Mouse (Mus musculus) neural tube, embryonic 15.5 days (tissue): ENCODE measurements around the gene Klhl9. TPM values are rescaled to one million over a fixed set of nuclear protein-coding genes. Genes with fewer than 3 reads are reported as not detected.

ENCODE experiments used
- ATAC-seq: fragments of 200-750 bp; cut with Nextera tagmentation; 2 replicates; pipeline ENCODE4 v1.8.0; 2017; ENCODE audit warnings: mild to moderate bottlenecking, moderate TSS enrichment, moderate library complexity; ENCODE audit not compliant: low FRiP score
- H3K27ac ChIP-seq: fragments of 300-500 bp; sonication (generic); replicated peaks from 2 replicates; pipeline ENCODE4 v1.5.1; 2015; ENCODE audit warnings: mild to moderate bottlenecking, inconsistent platforms
- H3K27me3 ChIP-seq: fragments of 300-500 bp; sonication (generic); replicated peaks from 2 replicates; pipeline ENCODE4 v1.6.1; 2015; ENCODE audit warnings: inconsistent platforms
- H3K36me3 ChIP-seq: fragments of 300-500 bp; sonication (generic); 2 replicates; pipeline ENCODE4 v1.6.1; 2015; ENCODE audit warnings: inconsistent platforms
- H3K4me1 ChIP-seq: fragments of 300-500 bp; sonication (generic); 2 replicates; pipeline ENCODE4 v1.6.1; 2015; ENCODE audit warnings: inconsistent platforms
- H3K4me2 ChIP-seq: fragments of 300-500 bp; sonication (generic); 2 replicates; pipeline ENCODE4 v1.6.1; 2015; ENCODE audit warnings: inconsistent platforms, mild to moderate bottlenecking, moderate library complexity
- H3K4me3 ChIP-seq: fragments of 300-500 bp; sonication (generic); replicated peaks from 2 replicates; pipeline ENCODE4 v1.5.1; 2015; ENCODE audit warnings: mild to moderate bottlenecking, inconsistent platforms
- H3K9ac ChIP-seq: fragments of 300-500 bp; sonication (generic); replicated peaks from 2 replicates; pipeline ENCODE4 v1.6.1; 2015; ENCODE audit warnings: mild to moderate bottlenecking, inconsistent platforms
- H3K9me3 ChIP-seq: fragments of 300-500 bp; sonication (generic); replicated peaks from 2 replicates; pipeline ENCODE4 v1.6.1; 2016; ENCODE audit warnings: inconsistent platforms
- WGBS: fragments of 180-500 bp; shearing (Covaris S2); methylation state at CpG from one replicate; pipeline ENCODE4 v1.1.7; 2015; ENCODE audit warnings: mixed read lengths; 5-methylcytosine and 5-hydroxymethylcytosine counted together
- polyA plus RNA-seq: library from polyadenylated mRNA; unstranded; fragments of >200 nt; fragmentation: Nextera tagmentation; extraction: Ambion mirVana; gene quantifications from 2 replicates; pipeline ENCODE4 v1.2.1, GENCODE M21; 2015

Klhl9 gene
- polyA plus RNA-seq, 1 experiment from 2014 or later: 95.7 TPM

DNA sequence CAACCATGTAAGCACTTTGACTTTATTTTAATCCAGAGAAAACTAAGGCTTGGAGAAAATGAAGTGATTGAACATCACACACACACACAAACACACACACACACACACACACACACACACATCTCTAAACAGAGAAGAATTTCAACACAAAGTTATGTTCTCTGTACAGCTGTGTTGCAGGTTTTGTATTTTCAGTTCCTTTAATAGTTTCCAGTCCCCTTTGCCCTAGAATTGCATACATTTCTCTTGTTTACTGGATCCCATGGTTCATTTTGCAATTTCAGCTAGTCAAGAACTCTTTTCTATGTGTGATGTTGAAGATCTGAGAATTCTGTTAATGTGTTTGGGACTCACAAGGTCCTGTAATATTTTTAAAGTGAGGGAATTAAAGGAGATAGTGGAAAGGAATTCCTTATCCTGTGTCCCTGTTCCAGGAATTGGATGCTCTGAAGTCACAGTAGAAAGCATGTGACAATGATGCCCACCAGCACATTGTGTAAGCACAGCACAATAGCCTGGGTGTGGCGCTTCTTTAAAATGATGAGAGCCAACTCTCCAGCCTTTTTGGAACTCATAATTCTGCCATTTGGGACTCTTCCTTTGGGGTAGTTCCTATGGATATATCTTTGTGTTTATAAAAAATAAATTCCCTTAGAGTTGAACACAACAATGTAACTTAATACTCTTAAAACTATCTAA is 15.0 kb downstream of the Klhl9 start:
- Histone ChIP-seq H3K4me1 (no peaks in the 10 kb centered on the region), H3K9ac (no peak overlapping the region), H3K27ac (no peak overlapping the region), H3K9me3 (no peaks in the 10 kb centered on the region), H3K36me3 (no peaks in the 10 kb centered on the region), H3K4me3 (no peak overlapping the region), H3K27me3 (no peaks in the 10 kb centered on the region), H3K4me2 (no peak overlapping the region)
- ATAC-seq: no peak
- 91% methylated on average over 1 of the region's 1 CpGs for WGBS

DNA sequence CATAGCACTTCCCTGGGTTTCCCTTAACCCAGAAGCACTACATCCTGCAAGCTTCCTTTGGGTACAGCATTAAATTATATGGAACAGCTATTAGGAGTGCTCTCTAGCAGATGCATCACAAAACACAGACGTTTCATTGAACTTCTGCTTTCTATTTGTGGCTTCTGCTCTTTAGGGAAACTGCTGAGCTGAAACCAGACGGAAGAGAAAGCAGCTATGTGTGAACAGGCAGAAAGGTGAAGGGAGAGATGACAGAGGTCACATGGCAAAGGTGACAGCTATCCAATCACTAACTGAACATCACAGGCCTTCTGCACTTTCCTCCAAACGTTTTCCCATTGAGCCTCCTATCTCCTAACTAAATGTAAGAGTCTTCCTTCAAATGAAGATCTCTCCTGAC is 16.3 kb downstream of the Klhl9 start:
- H3K4me2 ChIP-seq: no peak overlapping the region
- ATAC-seq: no peak
- H3K9ac ChIP-seq: no peak overlapping the region
- H3K27me3 ChIP-seq: no peaks in the 10 kb centered on the region
- H3K36me3 ChIP-seq: no peaks in the 10 kb centered on the region
- no peaks in the 10 kb centered on the region for H3K4me1 ChIP-seq
- no peak overlapping the region for H3K4me3 ChIP-seq
- WGBS: 49% methylated on average over 3 of the region's 3 CpGs
- H3K9me3 ChIP-seq: no peaks in the 10 kb centered on the region
- no peak overlapping the region for H3K27ac ChIP-seq

DNA sequence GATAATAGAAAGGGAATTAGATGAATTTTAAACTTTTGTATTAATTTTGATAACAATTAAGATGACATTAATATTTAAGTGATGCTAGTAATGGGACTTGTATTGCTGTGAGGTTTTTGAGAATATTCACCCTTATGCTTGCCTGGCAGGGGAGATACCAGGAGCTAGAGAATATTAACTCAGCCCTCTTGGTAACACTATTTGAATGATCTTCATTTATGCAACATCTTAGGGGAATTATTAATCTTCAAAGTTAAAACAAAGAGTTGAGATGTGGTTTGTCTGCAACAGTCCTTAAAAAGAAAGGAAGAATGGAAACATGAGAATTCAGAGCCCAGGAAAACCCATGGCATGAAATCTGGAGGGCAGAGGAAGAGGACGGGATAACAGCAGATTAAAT is 23.0 kb downstream of the Klhl9 start:
- no peaks in the 10 kb centered on the region for H3K4me1 ChIP-seq
- no peak for ATAC-seq
- H3K36me3 ChIP-seq: no peaks in the 10 kb centered on the region
- H3K4me2 ChIP-seq: no peak overlapping the region
- 89% methylated on average over 1 of the region's 1 CpGs for WGBS
- no peak overlapping the region for H3K9ac ChIP-seq
- H3K27me3 ChIP-seq: 0 out of 2 replicates have a peak, but pooled peaks cover 8% of the 10 kb centered on the region
- H3K27ac ChIP-seq: no peak overlapping the region
- H3K4me3 ChIP-seq: no peak overlapping the region
- no peaks in the 10 kb centered on the region for H3K9me3 ChIP-seq

DNA sequence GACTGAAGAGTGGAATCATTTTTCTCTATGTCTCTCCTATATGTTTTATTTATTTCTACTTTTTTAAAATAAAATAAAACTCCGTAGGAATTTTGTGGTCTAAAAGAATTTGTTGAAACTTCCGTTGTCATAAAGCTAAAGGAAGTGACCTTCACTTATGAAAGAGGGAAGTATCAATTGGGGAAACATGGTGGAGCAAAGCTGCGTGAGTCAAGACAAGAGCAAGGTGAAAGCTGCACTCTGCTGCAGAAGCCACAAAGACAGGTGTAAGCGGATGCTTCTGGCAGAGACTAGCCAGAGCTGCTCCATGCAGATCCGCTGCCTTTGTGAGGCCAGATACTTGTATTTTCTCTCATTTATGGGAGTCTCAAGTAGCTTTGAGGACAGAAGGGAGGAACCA is 23.5 kb downstream of the Klhl9 start:
- no peak overlapping the region for H3K4me2 ChIP-seq
- H3K4me1 ChIP-seq: no peaks in the 10 kb centered on the region
- H3K36me3 ChIP-seq: no peaks in the 10 kb centered on the region
- no peak for ATAC-seq
- WGBS: 82% methylated on average over 5 of the region's 5 CpGs
- H3K27me3 ChIP-seq: 0 out of 2 replicates have a peak, but pooled peaks cover 8% of the 10 kb centered on the region
- H3K9me3 ChIP-seq: no peaks in the 10 kb centered on the region
- no peak overlapping the region for H3K27ac ChIP-seq
- H3K4me3 ChIP-seq: no peak overlapping the region
- no peak overlapping the region for H3K9ac ChIP-seq

DNA sequence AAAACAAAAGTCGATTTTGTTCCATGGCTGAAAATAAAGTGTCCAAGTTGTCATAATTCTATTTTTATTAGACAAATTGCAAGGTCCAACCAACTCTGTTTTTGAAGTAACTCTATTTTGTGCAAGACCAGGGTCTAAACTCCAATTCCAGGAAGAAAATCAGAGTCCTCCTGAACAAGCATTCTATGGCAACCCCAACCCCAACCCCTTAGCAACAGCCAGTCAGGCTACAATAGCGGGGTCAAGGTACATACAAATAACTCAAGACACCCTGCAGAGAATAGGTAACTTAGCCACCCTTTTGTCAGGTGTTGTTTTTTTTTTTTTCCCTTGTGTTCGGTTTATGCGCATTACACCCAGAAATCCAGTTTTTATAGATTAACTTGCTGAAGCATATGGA is 24.5 kb downstream of the Klhl9 start:
- WGBS: 81% methylated on average over 4 of the region's 4 CpGs
- Histone ChIP-seq H3K9ac (no peak overlapping the region), H3K4me1 (no peaks in the 10 kb centered on the region), H3K9me3 (no peaks in the 10 kb centered on the region), H3K4me2 (no peak overlapping the region), H3K4me3 (no peak overlapping the region), H3K27me3 (0 out of 2 replicates have a peak, but pooled peaks cover 8% of the 10 kb centered on the region), H3K27ac (no peak overlapping the region), H3K36me3 (no peaks in the 10 kb centered on the region)
- ATAC-seq: no peak

DNA sequence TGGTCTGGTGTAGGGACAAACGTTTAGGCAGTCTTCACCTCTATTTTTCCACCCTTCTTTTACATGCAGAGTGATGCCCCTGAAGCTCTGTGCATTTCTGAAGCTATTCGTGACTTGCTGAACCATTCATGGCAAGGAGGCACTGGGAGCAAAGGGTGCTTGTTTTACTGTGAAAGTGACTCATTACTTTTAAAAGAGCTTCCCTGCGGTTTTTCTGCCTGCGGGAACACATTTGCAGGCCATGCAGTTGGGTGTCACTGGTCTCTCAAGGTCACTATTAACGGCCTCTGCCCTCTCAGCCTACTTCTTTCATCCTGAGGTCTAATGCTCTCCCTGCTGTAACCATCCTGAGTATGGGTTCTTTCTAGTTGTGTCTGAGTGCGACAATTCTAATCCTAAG is 25.2 kb downstream of the Klhl9 start:
- no peaks in the 10 kb centered on the region for H3K9me3 ChIP-seq
- H3K27me3 ChIP-seq: 0 out of 2 replicates have a peak, but pooled peaks cover 8% of the 10 kb centered on the region
- no peak overlapping the region for H3K27ac ChIP-seq
- WGBS: 53% methylated on average over 6 of the region's 6 CpGs
- H3K36me3 ChIP-seq: no peaks in the 10 kb centered on the region
- H3K9ac ChIP-seq: no peak overlapping the region
- no peak overlapping the region for H3K4me2 ChIP-seq
- H3K4me1 ChIP-seq: no peaks in the 10 kb centered on the region
- no peak for ATAC-seq
- H3K4me3 ChIP-seq: no peak overlapping the region

DNA sequence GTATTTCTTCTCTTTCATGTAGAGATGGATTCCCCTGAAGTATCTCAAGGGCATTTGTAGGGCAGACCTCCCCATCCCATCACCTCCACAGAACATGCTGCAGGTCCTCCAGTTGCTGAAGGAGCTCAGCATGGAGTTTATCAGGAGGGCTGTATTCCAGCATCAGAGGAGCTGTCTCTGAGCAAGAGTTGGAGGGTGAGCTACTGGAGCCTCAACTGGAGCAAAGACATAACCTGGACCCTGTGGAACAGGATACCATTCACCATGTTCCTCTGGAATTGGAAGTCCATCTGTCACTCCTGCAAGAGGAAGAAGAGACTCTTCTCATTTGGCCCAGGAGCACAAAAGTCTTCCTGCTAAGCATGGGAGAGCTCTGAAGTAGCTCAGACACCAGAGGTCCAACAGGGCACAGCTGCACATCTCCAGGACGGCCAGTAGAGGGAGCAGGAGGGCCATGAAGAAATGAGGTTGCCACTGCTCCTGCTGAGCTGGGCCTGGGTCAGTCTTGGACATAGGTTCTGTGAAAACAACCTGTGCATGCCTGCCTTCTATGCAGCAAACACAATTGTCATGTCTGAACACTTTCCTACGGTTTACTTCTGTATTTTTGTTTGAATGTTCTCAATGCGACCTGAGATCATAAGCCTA is 25.9 kb downstream of the Klhl9 start:
- Histone ChIP-seq H3K36me3 (no peaks in the 10 kb centered on the region), H3K4me1 (no peaks in the 10 kb centered on the region), H3K4me2 (no peak overlapping the region), H3K9ac (no peak overlapping the region), H3K4me3 (no peak overlapping the region), H3K27ac (no peak overlapping the region), H3K9me3 (no peaks in the 10 kb centered on the region), H3K27me3 (0 out of 2 replicates have a peak, but pooled peaks cover 8% of the 10 kb centered on the region)
- 27% methylated on average over 3 of the region's 3 CpGs for WGBS
- peak; percentile 84; the same call in 1 of the 2 replicates for ATAC-seq

DNA sequence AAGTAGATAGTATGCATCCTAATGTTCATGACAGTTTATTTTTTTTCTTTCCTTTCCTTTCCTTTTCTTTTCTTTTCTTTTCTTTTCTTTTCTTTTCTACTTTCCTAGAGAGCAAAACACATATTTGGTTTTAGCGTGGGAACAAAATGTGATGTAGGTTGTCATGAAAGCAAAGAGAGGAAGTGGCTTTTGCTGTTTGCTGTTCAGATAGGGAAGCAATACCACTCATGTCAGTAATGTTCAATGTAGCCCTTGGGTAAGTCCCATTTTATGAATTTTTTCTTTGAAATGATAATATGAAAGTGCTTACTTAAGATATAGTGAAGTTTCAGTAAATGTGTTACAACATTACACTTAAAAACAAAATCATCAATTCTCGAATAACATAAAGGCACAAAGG is 28.9 kb downstream of the Klhl9 start:
- no peak overlapping the region for H3K4me3 ChIP-seq
- H3K9ac ChIP-seq: no peak overlapping the region
- 0 out of 2 replicates have a peak, but pooled peaks cover 8% of the 10 kb centered on the region for H3K27me3 ChIP-seq
- no peaks in the 10 kb centered on the region for H3K36me3 ChIP-seq
- H3K4me1 ChIP-seq: no peaks in the 10 kb centered on the region
- H3K4me2 ChIP-seq: no peak overlapping the region
- no peak for ATAC-seq
- H3K9me3 ChIP-seq: no peaks in the 10 kb centered on the region
- WGBS: 87% methylated on average over 2 of the region's 2 CpGs
- H3K27ac ChIP-seq: no peak overlapping the region

DNA sequence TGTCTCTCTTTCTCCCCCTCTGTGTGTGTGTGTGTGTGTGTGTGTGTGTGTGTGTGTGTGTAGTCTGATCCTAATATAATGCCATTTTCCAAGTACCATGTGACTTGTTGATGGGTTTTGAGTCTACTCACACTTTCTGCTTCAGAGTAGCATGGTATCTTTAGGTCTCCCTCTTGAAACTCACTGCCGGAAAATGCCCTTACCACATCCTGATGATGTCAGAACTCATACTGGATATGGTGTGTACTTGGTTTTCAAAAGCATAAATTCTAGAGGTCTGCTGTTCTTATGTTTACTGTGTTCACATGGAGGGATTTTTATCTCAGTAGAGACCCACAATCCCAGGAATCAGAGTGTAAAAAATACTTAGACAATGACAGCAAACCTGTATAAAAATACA is 29.7 kb downstream of the Klhl9 start:
- Histone ChIP-seq H3K27me3 (0 out of 2 replicates have a peak, but pooled peaks cover 8% of the 10 kb centered on the region), H3K4me1 (no peaks in the 10 kb centered on the region), H3K4me3 (no peak overlapping the region), H3K4me2 (no peak overlapping the region), H3K9ac (no peak overlapping the region), H3K9me3 (no peaks in the 10 kb centered on the region), H3K36me3 (no peaks in the 10 kb centered on the region), H3K27ac (no peak overlapping the region)
- no peak for ATAC-seq
- 89% methylated on average over 1 of the region's 1 CpGs for WGBS

DNA sequence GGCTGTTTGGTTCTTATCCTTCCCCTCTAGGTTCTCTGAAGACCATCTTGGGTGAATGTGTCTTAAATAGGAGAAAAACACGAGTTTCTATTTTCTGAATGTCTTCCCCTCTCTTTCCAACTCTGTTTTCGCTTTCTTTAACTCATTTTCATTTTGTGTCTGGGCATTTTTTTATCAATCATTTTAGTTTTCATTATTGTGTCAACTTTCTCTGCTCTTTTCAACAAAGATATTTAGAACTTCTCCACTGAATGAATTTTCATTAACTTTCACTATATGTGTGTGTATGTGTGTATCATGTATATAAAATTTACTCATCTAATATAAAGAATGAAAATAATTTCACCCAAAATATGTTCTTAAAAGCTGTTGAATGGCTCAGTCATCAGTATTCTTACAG is 31.0 kb downstream of the Klhl9 start, which contains the start of gene Ifnab:
Gene Ifnab, minus strand, starts transcription at position 101 of the 400 bp plus-strand sequence.
- no peak within 1 kb of the TSS for H3K9ac ChIP-seq
- H3K27ac ChIP-seq: no peak within 1 kb of the TSS
- 0 out of 2 replicates have a peak, but pooled peaks cover 6% of the 10 kb centered on the region for H3K27me3 ChIP-seq
- no peak within 1 kb of the TSS for H3K4me2 ChIP-seq
- no peaks in the 10 kb centered on the region for H3K4me1 ChIP-seq
- H3K4me3 ChIP-seq: no peak within 1 kb of the TSS
- H3K9me3 ChIP-seq: no peaks in the 10 kb centered on the region
- ATAC-seq: no peak
- no peaks in the 10 kb centered on the region for H3K36me3 ChIP-seq
- WGBS: 70% methylated on average over 2 of the region's 2 CpGs

DNA sequence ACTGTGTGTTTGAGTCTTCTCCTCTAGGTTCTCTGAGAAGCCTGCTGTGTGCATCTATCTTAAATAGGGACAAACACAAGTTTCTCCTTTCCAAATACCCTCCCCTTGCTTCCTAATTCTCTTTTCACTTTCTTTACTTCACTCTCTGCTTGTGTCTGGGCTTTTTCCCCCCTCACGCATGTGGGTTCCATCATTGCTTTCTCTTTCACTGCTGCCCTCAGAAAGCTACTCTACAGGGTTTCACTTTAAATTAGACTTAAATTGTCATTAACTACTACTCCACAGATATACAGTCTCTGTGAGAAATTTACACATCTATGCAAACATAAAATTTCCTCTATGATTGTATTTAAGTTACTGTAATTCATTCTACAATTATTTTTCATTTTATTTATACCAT is 38.5 kb downstream of the Klhl9 start, which contains the start of gene Ifna2:
Gene Ifna2, minus strand, starts transcription at position 101 of the 400 bp plus-strand sequence.
- H3K9me3 ChIP-seq: no peaks in the 10 kb centered on the region
- H3K4me3 ChIP-seq: no peak within 1 kb of the TSS
- no peak within 1 kb of the TSS for H3K9ac ChIP-seq
- no peak within 1 kb of the TSS for H3K4me2 ChIP-seq
- 90% methylated on average over 1 of the region's 1 CpGs for WGBS
- no peak within 1 kb of the TSS for H3K27ac ChIP-seq
- no peaks in the 10 kb centered on the region for H3K36me3 ChIP-seq
- no peaks in the 10 kb centered on the region for H3K4me1 ChIP-seq
- no peak for ATAC-seq
- no peaks in the 10 kb centered on the region for H3K27me3 ChIP-seq

DNA sequence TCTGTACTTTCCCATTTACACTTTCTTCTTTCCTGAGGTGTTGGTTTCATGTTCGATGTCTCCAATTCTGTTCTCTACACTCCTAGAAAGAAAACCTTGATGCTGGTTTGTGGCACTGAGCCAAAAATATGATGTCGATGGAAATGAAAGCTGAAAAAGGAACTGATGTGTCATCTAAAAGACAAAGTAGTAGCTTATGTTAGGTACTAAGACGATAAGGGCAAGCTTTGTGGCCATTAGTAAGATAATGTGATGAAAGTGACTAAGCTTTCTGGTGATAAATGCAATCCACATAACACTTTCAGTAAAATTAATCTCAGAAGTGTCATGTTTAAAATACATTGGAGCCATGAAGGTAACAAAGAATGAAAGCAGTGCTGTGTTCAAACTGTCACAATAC is 40.9 kb downstream of the Klhl9 start:
- WGBS: 79% methylated on average over 3 of the region's 3 CpGs
- no peak overlapping the region for H3K9ac ChIP-seq

More for the DNA sequence above, 40.9 kb downstream of the Klhl9 start:
- H3K4me3 ChIP-seq: no peak overlapping the region
- no peak overlapping the region for H3K27ac ChIP-seq
- no peaks in the 10 kb centered on the region for H3K36me3 ChIP-seq
- H3K9me3 ChIP-seq: no peaks in the 10 kb centered on the region
- H3K27me3 ChIP-seq: no peaks in the 10 kb centered on the region
- no peak for ATAC-seq
- no peak overlapping the region for H3K4me2 ChIP-seq
- H3K4me1 ChIP-seq: no peaks in the 10 kb centered on the region
